Mouse (Mus musculus): ENCODE data around the gene Hist2h2bb. TPM values are rescaled to one million over a fixed set of nuclear protein-coding genes. Genes with fewer than 3 reads are reported as not detected.

Hist2h2bb gene
- polyA plus RNA-seq, 1 experiment from 2014 or later = 3.2 TPM

GRCm38 (mm10) chr3:96230404-96230803, 39.1 kb upstream of the Hist2h2bb start:
- no peak overlapping the region for H3K9ac ChIP-seq (replicated peaks; ENCODE audit: low read depth, low read length)
- peaks cover 6% of the 10 kb centered on the region; the same call in 1 of the 2 replicates for H3K4me1 ChIP-seq (replicated peaks; ENCODE audit: control insufficient read depth, insufficient read depth, low read length)
- no peak overlapping the region for H3K4me3 ChIP-seq (replicated peaks; ENCODE audit: low read length)
- H3K9me3 ChIP-seq (ENCODE audit: control insufficient read depth, low read length) = no peaks in the 10 kb centered on the region
- 85% methylated on average over 2 of the region's 2 CpGs for WGBS
- no peak overlapping the region for H3K27ac ChIP-seq (ENCODE audit: low read length)
- no peak for ATAC-seq
- no peaks in the 10 kb centered on the region for H3K36me3 ChIP-seq (ENCODE audit: control insufficient read depth, insufficient read depth)
- H3K27me3 ChIP-seq (replicated peaks; ENCODE audit: control insufficient read depth, insufficient read depth, low read length) = no peaks in the 10 kb centered on the region
- no peak overlapping the region for H3K4me2 ChIP-seq (ENCODE audit: low read length)

GRCm38 (mm10) chr3:96230910-96231757, 38.4 kb upstream of the Hist2h2bb start:
- WGBS = 76% methylated on average over 4 of the region's 4 CpGs
- H3K27ac ChIP-seq (ENCODE audit: low read length) = no peak overlapping the region
- H3K4me3 ChIP-seq (replicated peaks; ENCODE audit: low read length) = no peak overlapping the region
- H3K27me3 ChIP-seq (replicated peaks; ENCODE audit: control insufficient read depth, insufficient read depth, low read length) = no peaks in the 10 kb centered on the region
- H3K36me3 ChIP-seq (ENCODE audit: control insufficient read depth, insufficient read depth) = no peaks in the 10 kb centered on the region
- no peak overlapping the region for H3K4me2 ChIP-seq (ENCODE audit: low read length)
- no peak overlapping the region for H3K9ac ChIP-seq (replicated peaks; ENCODE audit: low read depth, low read length)
- no peaks in the 10 kb centered on the region for H3K9me3 ChIP-seq (ENCODE audit: control insufficient read depth, low read length)
- no peak for ATAC-seq
- peaks cover under 1% of the 10 kb centered on the region; the same call in 1 of the 2 replicates for H3K4me1 ChIP-seq (replicated peaks; ENCODE audit: control insufficient read depth, insufficient read depth, low read length)

GRCm38 (mm10) chr3:96231758-96232120, 37.8 kb upstream of the Hist2h2bb start:
- Histone ChIP-seq H3K27me3 (replicated peaks; ENCODE audit: control insufficient read depth, insufficient read depth, low read length) (no peaks in the 10 kb centered on the region), H3K36me3 (ENCODE audit: control insufficient read depth, insufficient read depth) (no peaks in the 10 kb centered on the region), H3K4me3 (replicated peaks; ENCODE audit: low read length) (no peak overlapping the region), H3K4me2 (ENCODE audit: low read length) (no peak overlapping the region), H3K4me1 (replicated peaks; ENCODE audit: control insufficient read depth, insufficient read depth, low read length) (no peaks in the 10 kb centered on the region), H3K9me3 (ENCODE audit: control insufficient read depth, low read length) (no peaks in the 10 kb centered on the region), H3K27ac (ENCODE audit: low read length) (no peak overlapping the region), H3K9ac (replicated peaks; ENCODE audit: low read depth, low read length) (no peak overlapping the region)
- ATAC-seq = no peak
- 47% methylated on average over 2 of the region's 2 CpGs for WGBS

- peaks cover 13% of the 10 kb centered on the region for H3K4me1 ChIP-seq (replicated peaks; ENCODE audit: control insufficient read depth, insufficient read depth, low read length)
- 91% methylated on average over 2 of the region's 2 CpGs for WGBS
- no peak overlapping the region for H3K27ac ChIP-seq (ENCODE audit: low read length)
- H3K36me3 ChIP-seq (ENCODE audit: control insufficient read depth, insufficient read depth) = no peaks in the 10 kb centered on the region
- H3K4me2 ChIP-seq (ENCODE audit: low read length) = no peak overlapping the region
- no peak overlapping the region for H3K9ac ChIP-seq (replicated peaks; ENCODE audit: low read depth, low read length)
- no peak for ATAC-seq
- no peaks in the 10 kb centered on the region for H3K9me3 ChIP-seq (ENCODE audit: control insufficient read depth, low read length)
- H3K4me3 ChIP-seq (replicated peaks; ENCODE audit: low read length) = no peak overlapping the region
- H3K27me3 ChIP-seq (replicated peaks; ENCODE audit: control insufficient read depth, insufficient read depth, low read length) = no peaks in the 10 kb centered on the region
These were observed 34.6 kb upstream of the Hist2h2bb start for GRCm38 (mm10) chr3:96234914-96235313.

- no peaks in the 10 kb centered on the region for H3K9me3 ChIP-seq (ENCODE audit: control insufficient read depth, low read length)
- WGBS = 71% methylated on average over 3 of the region's 3 CpGs
- H3K27ac ChIP-seq (ENCODE audit: low read length) = no peak overlapping the region
- no peak overlapping the region for H3K4me2 ChIP-seq (ENCODE audit: low read length)
- H3K4me1 ChIP-seq (replicated peaks; ENCODE audit: control insufficient read depth, insufficient read depth, low read length) = peaks cover 15% of the 10 kb centered on the region
- H3K27me3 ChIP-seq (replicated peaks; ENCODE audit: control insufficient read depth, insufficient read depth, low read length) = no peaks in the 10 kb centered on the region
- H3K4me3 ChIP-seq (replicated peaks; ENCODE audit: low read length) = no peak overlapping the region
- H3K36me3 ChIP-seq (ENCODE audit: control insufficient read depth, insufficient read depth) = no peaks in the 10 kb centered on the region
- no peak for ATAC-seq
- no peak overlapping the region for H3K9ac ChIP-seq (replicated peaks; ENCODE audit: low read depth, low read length)
These were observed 33.7 kb upstream of the Hist2h2bb start for GRCm38 (mm10) chr3:96235836-96236235.

- no peak overlapping the region for H3K9ac ChIP-seq (replicated peaks; ENCODE audit: low read depth, low read length)
- H3K27ac ChIP-seq (ENCODE audit: low read length) = no peak overlapping the region
- H3K4me3 ChIP-seq (replicated peaks; ENCODE audit: low read length) = peak overlapping the region; percentile 40; the same call in 1 of the 2 replicates
- WGBS = 84% methylated on average over 4 of the region's 4 CpGs
- no peaks in the 10 kb centered on the region for H3K9me3 ChIP-seq (ENCODE audit: control insufficient read depth, low read length)
- H3K27me3 ChIP-seq (replicated peaks; ENCODE audit: control insufficient read depth, insufficient read depth, low read length) = no peaks in the 10 kb centered on the region
- H3K4me2 ChIP-seq (ENCODE audit: low read length) = peak overlapping the region; percentile 48
- ATAC-seq = no peak
- peaks cover 16% of the 10 kb centered on the region for H3K4me1 ChIP-seq (replicated peaks; ENCODE audit: control insufficient read depth, insufficient read depth, low read length)
- H3K36me3 ChIP-seq (ENCODE audit: control insufficient read depth, insufficient read depth) = no peaks in the 10 kb centered on the region
These were observed 32.7 kb upstream of the Hist2h2bb start for GRCm38 (mm10) chr3:96236834-96237334.

- Histone ChIP-seq H3K4me1 (replicated peaks; ENCODE audit: control insufficient read depth, insufficient read depth, low read length) (peaks cover 16% of the 10 kb centered on the region), H3K9me3 (ENCODE audit: control insufficient read depth, low read length) (no peaks in the 10 kb centered on the region), H3K4me3 (replicated peaks; ENCODE audit: low read length) (peak overlapping the region; percentile 40), H3K4me2 (ENCODE audit: low read length) (peak overlapping the region; percentile 48), H3K36me3 (ENCODE audit: control insufficient read depth, insufficient read depth) (no peaks in the 10 kb centered on the region), H3K9ac (replicated peaks; ENCODE audit: low read depth, low read length) (peak overlapping the region; percentile 41; the same call in 1 of the 2 replicates), H3K27me3 (replicated peaks; ENCODE audit: control insufficient read depth, insufficient read depth, low read length) (no peaks in the 10 kb centered on the region), H3K27ac (ENCODE audit: low read length) (no peak overlapping the region)
- ATAC-seq = no peak
- 17% methylated on average over 7 of the region's 7 CpGs for WGBS
These were observed 32.1 kb upstream of the Hist2h2bb start for GRCm38 (mm10) chr3:96237335-96237903.

GRCm38 (mm10) chr3:96237904-96238511, 31.5 kb upstream of the Hist2h2bb start:
- H3K9me3 ChIP-seq (ENCODE audit: control insufficient read depth, low read length) = no peaks in the 10 kb centered on the region
- no peaks in the 10 kb centered on the region for H3K27me3 ChIP-seq (replicated peaks; ENCODE audit: control insufficient read depth, insufficient read depth, low read length)
- WGBS = under 1% methylated on average over 12 of the region's 12 CpGs
- H3K4me3 ChIP-seq (replicated peaks; ENCODE audit: low read length) = peak overlapping the region; percentile 40
- no peaks in the 10 kb centered on the region for H3K36me3 ChIP-seq (ENCODE audit: control insufficient read depth, insufficient read depth)
- peaks cover 16% of the 10 kb centered on the region for H3K4me1 ChIP-seq (replicated peaks; ENCODE audit: control insufficient read depth, insufficient read depth, low read length)
- H3K27ac ChIP-seq (ENCODE audit: low read length) = peak overlapping the region; percentile 42
- no peak for ATAC-seq
- H3K4me2 ChIP-seq (ENCODE audit: low read length) = peak overlapping the region; percentile 48
- peak overlapping the region; percentile 51 for H3K9ac ChIP-seq (replicated peaks; ENCODE audit: low read depth, low read length)
